Mouse (Mus musculus): ENCODE data around the gene Cdk14. TPM values are rescaled to one million over a fixed set of nuclear protein-coding genes. Genes with fewer than 3 reads are reported as not detected.
A peak's percentile ranks its signal among the peaks of the same experiment; 100 is the strongest.

The Cdk14 gene
- polyA plus RNA-seq, 1 experiment from 2014 or later: 22.7 TPM

DNA sequence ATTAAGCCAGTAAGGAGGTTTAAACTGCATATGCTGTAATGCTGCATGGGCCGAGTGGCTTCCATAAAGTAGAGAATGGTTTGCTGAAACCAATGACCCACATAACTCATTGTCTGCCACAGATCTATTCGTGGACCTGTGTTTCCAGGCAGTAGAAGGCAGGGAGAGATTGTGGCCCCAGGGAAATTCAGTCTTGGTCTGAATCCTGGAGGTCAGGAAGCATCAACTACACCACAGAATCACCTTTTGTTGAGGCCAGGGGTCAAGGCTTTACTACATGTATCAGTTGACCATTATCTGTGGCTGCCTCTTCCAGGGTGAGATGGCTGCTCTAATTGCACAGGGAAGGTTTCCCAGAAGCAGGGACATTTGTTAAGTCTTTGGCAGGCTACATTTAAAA, 643.6 kb downstream of the Cdk14 start:
- DNase-seq (ENCODE audit: low spot score): peak; percentile 24
- H3K27me3 ChIP-seq (ENCODE audit: control insufficient read depth, insufficient read depth, low read length): no peaks in the 10 kb centered on the region
- H3K4me1 ChIP-seq (ENCODE audit: control insufficient read depth, insufficient read depth, low read length): 0 out of 2 replicates have a peak, but pooled peaks cover 2% of the 10 kb centered on the region
- H3K9ac ChIP-seq (ENCODE audit: low read length): no peak overlapping the region
- 16% methylated on average over 2 of the region's 2 CpGs for WGBS
- no peak overlapping the region for H3K4me3 ChIP-seq (ENCODE audit: low read depth, low read length)
- ATAC-seq (ENCODE audit: insufficient number of reproducible peaks, low FRiP score, low TSS enrichment, low read depth): no peak
- H3K27ac ChIP-seq (replicated peaks; ENCODE audit: low read depth, low read length): no peak overlapping the region
- H3K9me3 ChIP-seq (ENCODE audit: control insufficient read depth, low read length): no peaks in the 10 kb centered on the region
- no peaks in the 10 kb centered on the region for H3K36me3 ChIP-seq (ENCODE audit: control insufficient read depth, insufficient read depth, low read length)
- no peak overlapping the region for H3K4me2 ChIP-seq (ENCODE audit: low read depth, severe bottlenecking)

DNA sequence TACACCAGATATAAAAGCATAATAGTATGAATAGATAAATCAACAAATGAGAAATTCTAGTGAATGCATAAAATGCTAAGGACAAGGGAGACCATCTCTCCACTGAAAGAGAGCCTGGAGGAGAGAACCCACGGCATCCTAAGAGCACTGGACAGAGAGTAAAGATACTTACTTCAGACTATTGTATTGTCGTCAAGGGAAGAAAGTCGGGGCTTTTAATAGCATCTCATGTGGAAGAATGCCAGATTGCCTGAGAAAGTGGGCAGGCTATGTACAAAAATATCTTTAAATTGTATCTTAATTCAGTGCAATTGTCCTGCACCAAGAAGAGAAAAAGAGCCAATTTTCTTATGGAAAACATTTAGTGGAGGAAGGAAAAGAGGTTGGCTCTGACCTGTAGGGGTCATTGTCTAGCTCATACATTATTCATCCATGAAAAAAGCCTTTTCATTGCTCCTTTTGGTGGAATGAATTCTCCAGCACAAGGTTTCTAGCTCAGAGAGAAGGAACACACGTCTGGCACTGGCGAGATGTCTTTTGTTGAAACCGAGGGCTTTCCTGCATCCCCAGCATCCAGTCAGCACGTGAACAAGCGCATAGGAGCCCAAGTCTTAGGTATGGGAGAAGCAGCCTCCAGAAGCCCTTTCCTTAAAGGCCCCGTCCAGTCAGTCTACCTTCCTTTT, 646.9 kb downstream of the Cdk14 start:
- DNase-seq (ENCODE audit: low spot score): no peak
- no peak overlapping the region for H3K4me2 ChIP-seq (ENCODE audit: low read depth, severe bottlenecking)
- no peak overlapping the region for H3K4me3 ChIP-seq (ENCODE audit: low read depth, low read length)
- H3K27me3 ChIP-seq (ENCODE audit: control insufficient read depth, insufficient read depth, low read length): no peaks in the 10 kb centered on the region
- ATAC-seq (ENCODE audit: insufficient number of reproducible peaks, low FRiP score, low TSS enrichment, low read depth): no peak
- H3K4me1 ChIP-seq (ENCODE audit: control insufficient read depth, insufficient read depth, low read length): 0 out of 2 replicates have a peak, but pooled peaks cover 2% of the 10 kb centered on the region
- H3K9ac ChIP-seq (ENCODE audit: low read length): no peak overlapping the region
- H3K27ac ChIP-seq (replicated peaks; ENCODE audit: low read depth, low read length): no peak overlapping the region
- WGBS: 70% methylated on average over 9 of the region's 9 CpGs
- no peaks in the 10 kb centered on the region for H3K36me3 ChIP-seq (ENCODE audit: control insufficient read depth, insufficient read depth, low read length)
- no peaks in the 10 kb centered on the region for H3K9me3 ChIP-seq (ENCODE audit: control insufficient read depth, low read length)

DNA sequence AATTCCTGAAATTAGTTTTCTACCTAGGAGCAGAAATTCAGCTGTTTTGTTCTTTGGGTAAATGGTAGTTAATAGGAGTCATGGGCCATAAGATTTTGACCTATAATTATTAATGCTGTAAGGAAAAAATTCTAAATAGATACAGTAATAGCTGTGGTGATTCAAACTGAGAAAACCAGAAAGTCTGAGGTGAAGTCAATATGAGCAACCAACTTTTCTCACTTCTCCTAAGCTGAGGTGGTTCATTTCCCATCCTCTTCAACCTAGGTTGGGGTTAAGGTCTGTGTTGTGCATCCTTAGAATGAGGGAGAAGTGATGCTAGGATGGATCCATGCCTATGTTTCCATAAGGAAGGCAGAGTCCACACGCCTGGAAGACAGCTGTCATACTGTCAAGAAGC, 649.5 kb downstream of the Cdk14 start:
- DNase-seq (ENCODE audit: low spot score): no peak
- Histone ChIP-seq H3K27ac (replicated peaks; ENCODE audit: low read depth, low read length) (no peak overlapping the region), H3K4me1 (ENCODE audit: control insufficient read depth, insufficient read depth, low read length) (no peaks in the 10 kb centered on the region), H3K4me3 (ENCODE audit: low read depth, low read length) (no peak overlapping the region), H3K9me3 (ENCODE audit: control insufficient read depth, low read length) (no peaks in the 10 kb centered on the region), H3K27me3 (ENCODE audit: control insufficient read depth, insufficient read depth, low read length) (no peaks in the 10 kb centered on the region), H3K9ac (ENCODE audit: low read length) (no peak overlapping the region), H3K36me3 (ENCODE audit: control insufficient read depth, insufficient read depth, low read length) (no peaks in the 10 kb centered on the region), H3K4me2 (ENCODE audit: low read depth, severe bottlenecking) (no peak overlapping the region)
- no peak for ATAC-seq (ENCODE audit: insufficient number of reproducible peaks, low FRiP score, low TSS enrichment, low read depth)
- 81% methylated on average over 1 of the region's 1 CpGs for WGBS

DNA sequence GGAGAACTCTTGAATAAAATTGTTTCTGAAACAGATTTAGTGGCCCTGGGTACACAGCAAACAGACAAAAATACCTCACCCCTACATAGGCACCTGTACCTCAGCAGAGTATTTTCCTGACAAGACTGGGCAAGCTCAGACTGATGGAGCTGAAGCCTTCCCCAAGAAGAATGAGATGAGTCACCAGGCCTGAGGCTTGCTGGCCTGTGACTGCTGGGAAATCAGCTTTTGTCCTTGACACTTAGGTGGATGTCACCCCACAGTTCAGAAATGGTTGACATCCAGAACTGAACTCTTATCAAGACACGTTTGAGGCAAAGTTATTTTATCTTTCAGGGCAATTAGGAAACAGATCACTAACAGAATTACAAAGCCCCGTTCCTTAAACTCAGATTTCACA, 652.2 kb downstream of the Cdk14 start:
- H3K36me3 ChIP-seq (ENCODE audit: control insufficient read depth, insufficient read depth, low read length): no peaks in the 10 kb centered on the region
- no peak overlapping the region for H3K9ac ChIP-seq (ENCODE audit: low read length)
- no peak for DNase-seq (ENCODE audit: low spot score)
- H3K27me3 ChIP-seq (ENCODE audit: control insufficient read depth, insufficient read depth, low read length): no peaks in the 10 kb centered on the region
- no peaks in the 10 kb centered on the region for H3K4me1 ChIP-seq (ENCODE audit: control insufficient read depth, insufficient read depth, low read length)
- WGBS: 65% methylated on average over 2 of the region's 2 CpGs
- H3K4me2 ChIP-seq (ENCODE audit: low read depth, severe bottlenecking): no peak overlapping the region
- ATAC-seq (ENCODE audit: insufficient number of reproducible peaks, low FRiP score, low TSS enrichment, low read depth): no peak
- H3K4me3 ChIP-seq (ENCODE audit: low read depth, low read length): no peak overlapping the region
- H3K9me3 ChIP-seq (ENCODE audit: control insufficient read depth, low read length): no peaks in the 10 kb centered on the region
- no peak overlapping the region for H3K27ac ChIP-seq (replicated peaks; ENCODE audit: low read depth, low read length)

DNA sequence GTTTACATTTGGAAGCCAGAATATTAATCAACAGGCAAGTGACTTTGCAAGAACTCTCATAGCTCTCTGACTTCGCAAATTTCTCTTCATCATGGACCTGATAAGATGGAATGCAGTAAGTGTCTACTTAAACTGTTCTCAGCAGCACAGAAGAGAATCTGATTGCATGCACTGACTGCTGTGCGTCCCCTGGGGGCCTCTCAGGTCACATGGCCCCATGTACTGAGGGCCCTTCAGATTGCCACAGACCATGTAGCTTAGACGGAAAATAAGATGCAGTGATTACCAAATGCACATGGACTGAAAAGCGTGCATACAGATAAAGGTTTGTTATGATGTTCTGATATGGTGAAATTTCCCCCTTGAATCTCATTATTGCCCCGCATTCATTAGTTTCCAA, 653.4 kb downstream of the Cdk14 start:
- no peak overlapping the region for H3K9ac ChIP-seq (ENCODE audit: low read length)
- no peaks in the 10 kb centered on the region for H3K4me1 ChIP-seq (ENCODE audit: control insufficient read depth, insufficient read depth, low read length)
- ATAC-seq (ENCODE audit: insufficient number of reproducible peaks, low FRiP score, low TSS enrichment, low read depth): no peak
- H3K27me3 ChIP-seq (ENCODE audit: control insufficient read depth, insufficient read depth, low read length): no peaks in the 10 kb centered on the region
- no peak overlapping the region for H3K4me2 ChIP-seq (ENCODE audit: low read depth, severe bottlenecking)
- no peak overlapping the region for H3K27ac ChIP-seq (replicated peaks; ENCODE audit: low read depth, low read length)
- H3K4me3 ChIP-seq (ENCODE audit: low read depth, low read length): no peak overlapping the region
- 89% methylated on average over 5 of the region's 5 CpGs for WGBS
- H3K36me3 ChIP-seq (ENCODE audit: control insufficient read depth, insufficient read depth, low read length): no peaks in the 10 kb centered on the region
- H3K9me3 ChIP-seq (ENCODE audit: control insufficient read depth, low read length): no peaks in the 10 kb centered on the region
- DNase-seq (ENCODE audit: low spot score): no peak

DNA sequence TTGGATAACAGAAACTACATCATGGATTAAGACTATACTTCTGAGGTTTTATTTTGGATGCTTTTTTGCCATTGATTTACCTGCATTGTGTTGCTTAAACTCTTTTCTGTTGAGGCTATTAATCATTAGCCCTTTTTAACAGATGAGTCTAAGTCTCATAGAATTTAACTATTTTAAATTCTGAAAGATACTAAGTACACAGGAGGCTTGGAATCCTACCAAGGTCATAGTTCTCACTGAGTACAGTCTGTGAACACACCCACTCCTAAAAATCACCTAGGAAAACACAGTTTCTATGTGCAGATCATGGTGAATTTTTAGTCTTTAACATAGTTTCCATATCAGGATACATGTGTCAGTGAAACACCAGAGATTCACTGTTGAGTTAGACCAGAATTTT, 658.2 kb downstream of the Cdk14 start:
- ATAC-seq (ENCODE audit: insufficient number of reproducible peaks, low FRiP score, low TSS enrichment, low read depth) (no peak), DNase-seq (ENCODE audit: low spot score) (no peak)
- H3K27ac ChIP-seq (replicated peaks; ENCODE audit: low read depth, low read length): no peak overlapping the region
- H3K9me3 ChIP-seq (ENCODE audit: control insufficient read depth, low read length): no peaks in the 10 kb centered on the region
- H3K27me3 ChIP-seq (ENCODE audit: control insufficient read depth, insufficient read depth, low read length): no peaks in the 10 kb centered on the region
- no peaks in the 10 kb centered on the region for H3K36me3 ChIP-seq (ENCODE audit: control insufficient read depth, insufficient read depth, low read length)
- peaks cover 3% of the 10 kb centered on the region; the same call in 1 of the 2 replicates for H3K4me1 ChIP-seq (ENCODE audit: control insufficient read depth, insufficient read depth, low read length)
- no peak overlapping the region for H3K4me3 ChIP-seq (ENCODE audit: low read depth, low read length)
- H3K4me2 ChIP-seq (ENCODE audit: low read depth, severe bottlenecking): no peak overlapping the region
- H3K9ac ChIP-seq (ENCODE audit: low read length): no peak overlapping the region

DNA sequence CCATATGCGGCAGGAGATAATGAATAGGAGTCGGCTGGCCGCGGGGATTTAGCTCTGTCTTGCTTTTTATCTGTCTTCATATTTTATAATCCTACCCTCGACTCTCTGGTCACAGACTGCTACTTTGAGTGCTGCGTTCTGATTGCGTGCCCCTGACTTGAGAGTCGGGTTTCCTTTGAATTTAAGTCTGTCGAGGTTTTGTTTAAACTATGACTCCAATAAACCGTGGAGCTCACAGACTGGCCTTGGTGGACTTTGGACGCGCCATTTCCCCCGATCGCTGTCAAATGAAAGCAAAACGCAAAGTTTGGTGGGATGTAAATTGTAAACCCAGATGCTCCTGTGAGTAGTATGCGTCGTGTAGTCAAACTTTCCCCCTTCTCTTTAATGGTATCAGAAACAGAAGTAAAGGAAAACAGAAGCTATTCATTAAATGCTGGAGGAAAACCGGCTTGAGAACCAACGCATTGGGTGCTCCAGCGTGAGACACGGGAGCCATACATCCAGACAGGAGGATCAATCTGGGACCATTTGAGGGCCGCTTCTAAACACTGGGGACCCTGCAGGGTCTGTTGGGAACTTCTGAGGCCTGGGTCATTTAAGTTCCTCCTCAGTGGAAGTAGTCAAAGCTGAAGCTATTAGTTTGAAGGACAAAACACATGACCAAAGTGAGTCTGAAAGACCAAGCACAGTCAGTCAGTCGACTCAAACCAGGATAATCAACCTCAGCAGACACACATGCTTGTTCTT, 661.6 kb downstream of the Cdk14 start:
- H3K36me3 ChIP-seq (ENCODE audit: control insufficient read depth, insufficient read depth, low read length): no peaks in the 10 kb centered on the region
- DNase-seq (ENCODE audit: low spot score) (peak; percentile 55), ATAC-seq (ENCODE audit: insufficient number of reproducible peaks, low FRiP score, low TSS enrichment, low read depth) (peak; percentile 15)
- peak overlapping the region; percentile 58 for H3K4me2 ChIP-seq (ENCODE audit: low read depth, severe bottlenecking)
- H3K9ac ChIP-seq (ENCODE audit: low read length): peak overlapping the region; percentile 65
- H3K4me3 ChIP-seq (ENCODE audit: low read depth, low read length): peak overlapping the region; percentile 90
- no peaks in the 10 kb centered on the region for H3K27me3 ChIP-seq (ENCODE audit: control insufficient read depth, insufficient read depth, low read length)
- H3K27ac ChIP-seq (replicated peaks; ENCODE audit: low read depth, low read length): peak overlapping the region; percentile 75
- H3K9me3 ChIP-seq (ENCODE audit: control insufficient read depth, low read length): no peaks in the 10 kb centered on the region
- H3K4me1 ChIP-seq (ENCODE audit: control insufficient read depth, insufficient read depth, low read length): peaks cover 25% of the 10 kb centered on the region
- WGBS: under 1% methylated on average over 23 of the region's 23 CpGs

DNA sequence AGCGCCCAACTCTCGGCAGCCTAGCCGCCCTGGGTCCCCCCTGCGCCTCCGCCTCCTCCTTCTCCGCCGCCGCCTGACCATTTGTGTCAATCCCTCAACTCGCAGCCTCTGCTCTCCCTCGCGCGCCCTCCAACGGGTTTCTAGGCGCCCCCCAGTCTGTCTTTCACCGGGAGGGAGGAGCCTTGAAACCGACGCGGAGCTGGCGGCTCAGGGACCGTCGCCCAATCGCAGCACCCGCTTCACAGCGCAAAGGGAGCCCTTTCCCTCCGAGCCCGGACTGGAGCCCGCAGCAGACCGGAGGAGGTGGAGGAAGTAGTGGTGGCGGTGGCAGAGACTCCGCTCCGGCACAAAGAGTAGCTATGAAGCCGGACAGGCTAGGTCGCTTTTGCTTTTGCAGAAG, 662.2 kb downstream of the Cdk14 start, which contains the start of gene Fzd1:
Gene Fzd1 (minus strand): TSS at position 134 of the 400 bp plus-strand sequence.
- Histone ChIP-seq H3K4me3 (ENCODE audit: low read depth, low read length) (peak within 1 kb of the TSS; percentile 90), H3K9me3 (ENCODE audit: control insufficient read depth, low read length) (no peaks in the 10 kb centered on the region), H3K4me1 (ENCODE audit: control insufficient read depth, insufficient read depth, low read length) (peaks cover 25% of the 10 kb centered on the region), H3K4me2 (ENCODE audit: low read depth, severe bottlenecking) (peak within 1 kb of the TSS; percentile 97), H3K9ac (ENCODE audit: low read length) (peak within 1 kb of the TSS; percentile 96), H3K27ac (replicated peaks; ENCODE audit: low read depth, low read length) (peak within 1 kb of the TSS; percentile 99), H3K36me3 (ENCODE audit: control insufficient read depth, insufficient read depth, low read length) (no peaks in the 10 kb centered on the region), H3K27me3 (ENCODE audit: control insufficient read depth, insufficient read depth, low read length) (no peaks in the 10 kb centered on the region)
- DNase-seq (ENCODE audit: low spot score) (peak; percentile 98), ATAC-seq (ENCODE audit: insufficient number of reproducible peaks, low FRiP score, low TSS enrichment, low read depth) (peak; percentile 92)
- under 1% methylated on average over 31 of the region's 33 CpGs for WGBS

Measured in limb, embryonic 11.5 days (tissue).